Mouse (Mus musculus): ENCODE data around the gene Sh3kbp1.

DNA sequence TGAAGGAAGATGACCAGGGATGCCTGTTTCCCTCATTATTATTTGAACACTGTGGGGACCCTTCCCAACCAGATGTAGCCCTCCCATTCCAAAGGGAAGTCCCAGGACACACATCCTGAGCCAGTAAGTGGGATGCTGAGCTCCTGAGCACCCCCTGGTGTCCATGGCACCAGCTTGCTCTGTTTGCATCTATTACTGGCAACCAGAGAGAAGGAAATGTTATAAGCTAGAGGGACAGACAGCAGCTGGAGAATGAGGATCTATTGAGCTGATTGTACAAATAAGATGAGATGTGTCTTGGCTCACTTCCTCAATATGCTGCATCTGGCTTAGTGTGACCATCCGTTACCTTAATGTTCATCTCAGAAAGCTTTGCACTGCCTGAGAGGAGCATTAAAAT is 124.8 kb downstream of the Sh3kbp1 start:
- TF ChIP-seq CTCF (IDR thresholded peaks at IDR 0.05; ENCODE audit: borderline replicate concordance, insufficient read depth, low read depth, low read length) (peak; percentile 16; the same call in 1 of the 2 replicates), POLR2A (IDR thresholded peaks at IDR 0.05; ENCODE audit: borderline replicate concordance, insufficient read depth, low read length) (no peak)

Data from cerebellum, adult 2 months (tissue).